ENCODE assay signal across 26 mouse cellular contexts in genomic region chr8:48970655-48971054, GRCm38 (mm10).
DNase-seq lines count a peak whose midpoint lies in the region; ATAC-seq and TF ChIP-seq lines count a peak whose summit lies in the region.
"Had no signal": no experiment of that assay in that cellular context is flagged by ENCODE, and none has a peak within 500 bp of the region (broad histone marks: within the 10 kb centered on the region; RNA-seq: fewer than 3 reads in every experiment).

No protein-coding gene starts in this region.

- DNase-seq in forebrain, embryonic 10.5 days (ENCODE audit: extremely low spot score, low spot score) = peak; percentile 22
- DNase-seq in forebrain, postnatal 0 days = no peak
- peak; percentile 20 for DNase-seq in forebrain, embryonic 14.5 days (ENCODE audit: low spot score)
- DNase-seq in brain, embryonic 14.5 days (ENCODE audit: low read depth) = peak; percentile 47
- peak; percentile 43 for DNase-seq in retina, postnatal 1 day
- DNase-seq in T-cell, adult 2 months (ENCODE audit: low spot score) = no peak
- DNase-seq: adrenal gland, postnatal 10 days; adrenal gland, postnatal 36 days; cerebellum, adult 11 months; cerebellum, adult 2 months; cerebellum, adult 9-11 months; cerebellum, postnatal 25 days; gastrocnemius, adult 2 months; gastrocnemius, postnatal 14 days; heart, adult 18-20 months; heart, postnatal 10 days; heart, postnatal 36 days; kidney, adult 2 months had no signal

- peaks cover 34% of the 10 kb centered on the region for H3K4me1 ChIP-seq in forebrain, embryonic 10.5 days
- H3K4me1 ChIP-seq in forebrain, postnatal 0 days (ENCODE audit: insufficient read depth) = no peaks in the 10 kb centered on the region
- peaks cover 6% of the 10 kb centered on the region for H3K4me1 ChIP-seq in forebrain, embryonic 14.5 days (ENCODE audit: control insufficient read depth, insufficient read depth, low read length)
- peaks cover 16% of the 10 kb centered on the region for H3K4me1 ChIP-seq in forebrain, embryonic 13.5 days
- H3K4me1 ChIP-seq: embryonic facial prominence, embryonic 12.5 days; heart, embryonic 12.5 days; heart, embryonic 15.5 days; hindbrain, embryonic 15.5 days had no signal

- H3K27me3 ChIP-seq in forebrain, embryonic 10.5 days (ENCODE audit: poor library complexity, severe bottlenecking) = peaks cover 74% of the 10 kb centered on the region
- H3K27me3 ChIP-seq in forebrain, postnatal 0 days (ENCODE audit: insufficient read depth, low read length) = peaks cover 4% of the 10 kb centered on the region; the same call in 1 of the 2 replicates
- peaks cover 4% of the 10 kb centered on the region for H3K27me3 ChIP-seq in forebrain, embryonic 14.5 days (replicated peaks; ENCODE audit: control insufficient read depth, insufficient read depth, low read length)
- H3K27me3 ChIP-seq in forebrain, embryonic 13.5 days = peaks cover 16% of the 10 kb centered on the region
- H3K27me3 ChIP-seq: embryonic facial prominence, embryonic 12.5 days; heart, embryonic 12.5 days; heart, embryonic 15.5 days; hindbrain, embryonic 15.5 days had no signal

- no peak overlapping the region for H3K4me3 ChIP-seq in forebrain, embryonic 10.5 days
- H3K4me3 ChIP-seq in forebrain, postnatal 0 days (ENCODE audit: low read depth, low read length) = no peak overlapping the region
- no peak overlapping the region for H3K4me3 ChIP-seq in forebrain, embryonic 14.5 days (ENCODE audit: low read depth, low read length)
- H3K4me3 ChIP-seq in forebrain, embryonic 13.5 days = no peak overlapping the region
- H3K4me3 ChIP-seq: embryonic facial prominence, embryonic 12.5 days; erythroblast, embryonic 14.5 days; gastrocnemius, adult 2 months; heart, embryonic 12.5 days; heart, embryonic 15.5 days; hindbrain, embryonic 15.5 days had no signal

- no peak overlapping the region for H3K4me2 ChIP-seq in forebrain, postnatal 0 days (ENCODE audit: low read depth)
- no peak overlapping the region for H3K4me2 ChIP-seq in forebrain, embryonic 14.5 days (ENCODE audit: low read length)
- no peak overlapping the region for H3K4me2 ChIP-seq in forebrain, embryonic 13.5 days
- H3K4me2 ChIP-seq: embryonic facial prominence, embryonic 12.5 days; heart, embryonic 12.5 days; heart, embryonic 15.5 days; hindbrain, embryonic 15.5 days had no signal

- no peak for TF ChIP-seq POLR2A in brain, embryonic 14.5 days (IDR thresholded peaks at IDR 0.05; ENCODE audit: borderline replicate concordance, extremely low read depth, insufficient read depth, insufficient read length, poor library complexity, severe bottlenecking)

- H3K9ac ChIP-seq in forebrain, postnatal 0 days = no peak overlapping the region
- H3K9ac ChIP-seq in forebrain, embryonic 14.5 days (ENCODE audit: low read length) = no peak overlapping the region
- no peak overlapping the region for H3K9ac ChIP-seq in forebrain, embryonic 13.5 days
- H3K9ac ChIP-seq: embryonic facial prominence, embryonic 12.5 days; heart, embryonic 12.5 days; heart, embryonic 15.5 days; hindbrain, embryonic 15.5 days had no signal

- no peaks in the 10 kb centered on the region for H3K36me3 ChIP-seq in forebrain, embryonic 10.5 days (replicated peaks)
- no peaks in the 10 kb centered on the region for H3K36me3 ChIP-seq in forebrain, postnatal 0 days (ENCODE audit: insufficient read depth)
- H3K36me3 ChIP-seq in forebrain, embryonic 14.5 days (ENCODE audit: control insufficient read depth, insufficient read depth, low read length) = no peaks in the 10 kb centered on the region
- H3K36me3 ChIP-seq in forebrain, embryonic 13.5 days (ENCODE audit: poor library complexity, severe bottlenecking) = no peaks in the 10 kb centered on the region
- H3K36me3 ChIP-seq: embryonic facial prominence, embryonic 12.5 days; heart, embryonic 12.5 days; heart, embryonic 15.5 days; hindbrain, embryonic 15.5 days had no signal

- no peak for TF ChIP-seq CTCF in forebrain, postnatal 0 days (IDR thresholded peaks at IDR 0.05; ENCODE audit: low read depth)
- no peak for TF ChIP-seq CTCF in brain, embryonic 14.5 days (IDR thresholded peaks at IDR 0.05; ENCODE audit: borderline replicate concordance, extremely low read depth, insufficient read depth, insufficient read length)

- no peak for ATAC-seq in forebrain, postnatal 0 days
- ATAC-seq in forebrain, embryonic 14.5 days = 0 out of 2 replicates have a peak, but pooled peaks have one; percentile 29
- no peak for ATAC-seq in forebrain, embryonic 13.5 days
- ATAC-seq: CD4-positive, CD25-positive, alpha-beta regulatory T cell, adult 4 months; intestine, postnatal 0 days had no signal

- no peak overlapping the region for H3K27ac ChIP-seq in forebrain, embryonic 10.5 days
- no peak overlapping the region for H3K27ac ChIP-seq in forebrain, postnatal 0 days (ENCODE audit: low read depth, low read length)
- H3K27ac ChIP-seq in forebrain, embryonic 14.5 days (ENCODE audit: low read depth, low read length) = no peak overlapping the region
- no peak overlapping the region for H3K27ac ChIP-seq in forebrain, embryonic 13.5 days
- H3K27ac ChIP-seq: embryonic facial prominence, embryonic 12.5 days; gastrocnemius, adult 2 months; heart, embryonic 15.5 days; hindbrain, embryonic 15.5 days had no signal

- WGBS in forebrain, embryonic 10.5 days = 42% methylated on average over 5 of the region's 5 CpGs
- 21% methylated on average over 5 of the region's 5 CpGs for WGBS in forebrain, postnatal 0 days
- 14% methylated on average over 5 of the region's 5 CpGs for WGBS in forebrain, embryonic 14.5 days
- WGBS in forebrain, embryonic 13.5 days = 14% methylated on average over 5 of the region's 5 CpGs

- no peaks in the 10 kb centered on the region for H3K9me3 ChIP-seq in forebrain, embryonic 10.5 days
- H3K9me3 ChIP-seq in forebrain, postnatal 0 days (ENCODE audit: low read length) = no peaks in the 10 kb centered on the region
- H3K9me3 ChIP-seq in forebrain, embryonic 14.5 days (replicated peaks; ENCODE audit: control insufficient read depth, low read length) = no peaks in the 10 kb centered on the region
- no peaks in the 10 kb centered on the region for H3K9me3 ChIP-seq in forebrain, embryonic 13.5 days (replicated peaks)
- H3K9me3 ChIP-seq: embryonic facial prominence, embryonic 12.5 days; heart, embryonic 12.5 days; heart, embryonic 15.5 days; hindbrain, embryonic 15.5 days had no signal

Comparison
In these comparisons a context has a peak if more than half of its experiments do, and no peak if none do; other contexts are left out.
1. DNase-seq: peak in forebrain, embryonic 10.5 days (single experiment), forebrain, embryonic 14.5 days (single experiment), brain, embryonic 14.5 days (single experiment) and retina, postnatal 1 day (single experiment); none in forebrain, postnatal 0 days (single experiment) and T-cell, adult 2 months (single experiment).